Mouse (Mus musculus) cerebellum, adult 9-11 months (tissue): Measurements from ENCODE around the gene Tecpr2.

Experiments used
- DNase-seq: peaks from one replicate; pipeline ENCODE4 v3.0.0; 2022

The Tecpr2 gene

GRCm38 (mm10) chr12:111009615-111010257, 120.7 kb downstream of the Tecpr2 start:
- DNase-seq, result no peak

- no peak for DNase-seq
These were observed 127.7 kb downstream of the Tecpr2 start for GRCm38 (mm10) chr12:111016807-111017206.

GRCm38 (mm10) chr12:111018068-111018467, 129.0 kb downstream of the Tecpr2 start:
- no peak for DNase-seq

DNA sequence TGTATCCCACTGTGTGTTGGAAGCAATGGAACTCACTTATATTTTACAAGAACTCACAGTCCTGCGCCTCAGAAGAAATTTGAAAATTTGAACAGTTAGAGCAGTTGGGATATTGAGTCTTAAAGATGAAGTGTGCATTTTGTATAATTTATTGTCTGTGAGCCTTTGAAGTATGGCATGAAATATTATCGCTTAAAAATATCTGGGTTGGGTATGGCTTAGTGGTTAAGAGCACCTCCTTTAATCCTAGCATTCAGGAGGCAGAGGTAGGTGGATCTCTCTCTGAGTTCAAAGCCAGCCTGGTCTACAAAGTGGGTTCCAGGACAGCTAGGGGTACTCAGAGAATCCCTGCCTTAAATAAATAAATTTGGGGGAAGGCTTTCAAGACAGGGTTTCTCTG, 130.0 kb downstream of the Tecpr2 start:
- DNase-seq, result no peak

GRCm38 (mm10) chr12:111021138-111021537, 132.1 kb downstream of the Tecpr2 start:
- DNase-seq, result no peak

DNA sequence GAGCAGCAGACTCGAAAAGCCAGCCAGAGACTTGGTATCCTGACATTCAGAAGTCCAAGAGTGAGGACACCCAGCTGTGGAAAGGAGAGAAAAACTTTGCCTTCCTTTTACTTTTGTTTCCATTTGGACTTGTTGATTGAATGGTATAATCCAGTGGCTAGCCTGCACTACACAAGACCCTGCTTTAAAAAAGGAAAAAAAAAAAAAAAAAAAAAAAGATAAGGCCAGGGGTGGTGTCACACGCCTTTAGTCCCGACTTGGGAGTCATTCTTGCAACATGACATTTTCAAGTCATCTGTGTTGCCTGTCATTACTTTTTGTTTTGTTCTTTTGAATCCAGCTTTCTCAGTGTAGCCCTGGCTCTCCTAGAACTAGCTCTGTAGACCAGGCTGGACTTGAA, 132.5 kb downstream of the Tecpr2 start:
- no peak for DNase-seq
